Mouse (Mus musculus) heart, embryonic 11.5 days (tissue): ENCODE results near the gene Klhdc9. TPM values are rescaled to one million over a fixed set of nuclear protein-coding genes. Genes with fewer than 3 reads are reported as not detected.

Experiments
- ATAC-seq: fragments of 200-750 bp; cut with Nextera tagmentation; replicated peaks from 2 replicates; pipeline ENCODE4 v1.8.0; 2017; ENCODE audit warnings: moderate library complexity; ENCODE audit not compliant: insufficient number of reproducible peaks, low FRiP score, low TSS enrichment
- H3K27ac ChIP-seq: fragments of 300-500 bp; sonication (generic); 2 replicates; pipeline ENCODE4 v1.5.1; 2014; ENCODE audit warnings: mild to moderate bottlenecking, low read depth, low read length
- H3K27me3 ChIP-seq: fragments of 300-500 bp; sonication (generic); 2 replicates; pipeline ENCODE4 v1.6.1; 2014; ENCODE audit warnings: mild to moderate bottlenecking, low read length, mixed read lengths; ENCODE audit not compliant: control insufficient read depth, insufficient read depth
- H3K36me3 ChIP-seq: fragments of 300-500 bp; sonication (generic); 2 replicates; pipeline ENCODE4 v1.6.1; 2014; ENCODE audit warnings: mild to moderate bottlenecking, low read length, moderate library complexity, mixed read lengths; ENCODE audit not compliant: control insufficient read depth, insufficient read depth
- H3K4me1 ChIP-seq: fragments of 300-500 bp; sonication (generic); 2 replicates; pipeline ENCODE4 v1.6.1; 2014; ENCODE audit warnings: low read length; ENCODE audit not compliant: control insufficient read depth, insufficient read depth
- H3K4me2 ChIP-seq: fragments of 300-500 bp; sonication (generic); 2 replicates; pipeline ENCODE4 v1.6.1; 2014; ENCODE audit warnings: mild to moderate bottlenecking, moderate library complexity
- H3K4me3 ChIP-seq: fragments of 300-500 bp; sonication (generic); 2 replicates; pipeline ENCODE4 v1.5.1; 2014; ENCODE audit warnings: low read depth, low read length
- H3K9ac ChIP-seq: fragments of 300-500 bp; sonication (generic); 2 replicates; pipeline ENCODE4 v1.6.1; 2014; ENCODE audit warnings: mild to moderate bottlenecking, low read depth, low read length, moderate library complexity
- H3K9me3 ChIP-seq: fragments of 300-500 bp; sonication (generic); replicated peaks from 2 replicates; pipeline ENCODE4 v1.6.1; 2016; ENCODE audit warnings: low read length; ENCODE audit not compliant: control insufficient read depth
- WGBS: fragments of 180-500 bp; shearing (Covaris S2); extraction: QIAGEN DNeasy Blood & Tissue Kit; methylation state at CpG from one replicate; pipeline ENCODE4 v1.1.7; 2014; ENCODE audit not compliant: insufficient replicate concordance; 5-methylcytosine and 5-hydroxymethylcytosine counted together
- polyA plus RNA-seq: library from polyadenylated mRNA; unstranded; fragments of >200 nt; fragmentation: Nextera tagmentation; extraction: Ambion mirVana; gene quantifications from 2 replicates; pipeline ENCODE4 v1.2.1, GENCODE M21; 2014

Gene Klhdc9
- polyA plus RNA-seq, 1 experiment from 2014 or later = 0.49 TPM

DNA sequence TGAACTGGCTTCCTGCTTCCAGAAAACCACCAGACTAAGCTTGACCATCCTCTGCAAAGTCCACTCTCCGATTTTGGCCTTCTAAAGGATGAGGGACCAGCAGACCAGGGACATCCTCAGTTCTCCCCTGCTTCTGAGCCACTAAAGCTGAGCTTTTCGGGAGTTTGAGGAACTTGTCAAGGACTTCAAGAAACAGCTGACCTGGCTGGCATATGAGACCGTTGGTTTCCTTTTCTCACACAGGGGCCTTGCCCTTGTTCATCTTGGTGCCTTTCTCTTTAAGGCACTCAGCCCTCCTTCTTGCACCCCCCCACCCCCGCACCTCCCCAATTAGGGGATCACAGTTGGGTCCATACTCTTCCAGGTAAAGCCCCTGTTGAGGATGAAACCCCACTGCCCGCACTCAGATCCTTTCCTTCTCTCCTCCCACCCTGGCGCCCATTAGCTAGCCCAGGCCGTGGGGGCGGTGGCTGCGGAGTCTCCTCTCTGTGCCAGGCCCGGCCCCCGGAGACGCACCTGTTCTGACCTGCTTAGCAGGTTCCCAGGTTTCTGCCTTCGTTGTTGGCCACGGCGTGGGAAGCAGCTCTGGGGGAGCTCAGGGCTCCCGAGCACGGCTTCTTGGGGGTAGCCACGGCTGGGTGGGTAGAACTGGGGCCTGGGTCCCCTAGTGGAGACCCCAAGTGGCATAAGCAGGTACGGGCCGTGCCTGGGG lies 9.4 kb upstream of the Klhdc9 start, which contains the start of gene Nectin4:
Nectin4 (plus strand) TSS at position 255 of the 712 bp plus-strand sequence.
- H3K9me3 ChIP-seq = no peaks in the 10 kb centered on the region
- no peaks in the 10 kb centered on the region for H3K4me1 ChIP-seq
- H3K9ac ChIP-seq = no peak within 1 kb of the TSS
- ATAC-seq = no peak
- WGBS = 30% methylated on average over 20 of the region's 20 CpGs
- no peak within 1 kb of the TSS for H3K27ac ChIP-seq
- no peak within 1 kb of the TSS for H3K4me3 ChIP-seq
- H3K36me3 ChIP-seq = no peaks in the 10 kb centered on the region
- H3K4me2 ChIP-seq = no peak within 1 kb of the TSS
- H3K27me3 ChIP-seq = peaks cover 9% of the 10 kb centered on the region; the same call in 1 of the 2 replicates

DNA sequence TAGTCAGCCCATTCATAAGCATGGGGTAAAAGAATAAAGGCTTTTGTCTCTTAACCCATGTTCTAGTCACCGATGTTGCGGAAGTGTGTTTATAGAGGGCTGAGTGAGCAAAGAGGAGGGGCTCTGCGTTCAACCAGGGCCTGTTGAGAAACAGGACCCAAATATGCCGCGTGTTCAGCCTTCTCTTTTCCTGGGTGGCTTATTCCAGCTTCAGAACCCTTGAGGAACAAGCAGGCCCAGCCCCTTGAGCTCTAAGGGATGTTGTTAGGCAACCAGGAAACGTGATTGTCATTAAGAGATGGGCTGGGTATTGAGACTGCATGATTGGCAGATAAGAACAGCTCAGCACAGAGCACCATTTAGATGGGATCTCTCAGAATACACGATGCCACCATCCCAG lies 5.3 kb upstream of the Klhdc9 start:
- Histone ChIP-seq H3K4me2 (no peak overlapping the region), H3K4me3 (no peak overlapping the region), H3K4me1 (no peaks in the 10 kb centered on the region), H3K9me3 (no peaks in the 10 kb centered on the region), H3K9ac (no peak overlapping the region), H3K27me3 (peaks cover 5% of the 10 kb centered on the region; the same call in 1 of the 2 replicates), H3K27ac (no peak overlapping the region), H3K36me3 (no peaks in the 10 kb centered on the region)
- ATAC-seq = no peak
- 66% methylated on average over 7 of the region's 7 CpGs for WGBS

DNA sequence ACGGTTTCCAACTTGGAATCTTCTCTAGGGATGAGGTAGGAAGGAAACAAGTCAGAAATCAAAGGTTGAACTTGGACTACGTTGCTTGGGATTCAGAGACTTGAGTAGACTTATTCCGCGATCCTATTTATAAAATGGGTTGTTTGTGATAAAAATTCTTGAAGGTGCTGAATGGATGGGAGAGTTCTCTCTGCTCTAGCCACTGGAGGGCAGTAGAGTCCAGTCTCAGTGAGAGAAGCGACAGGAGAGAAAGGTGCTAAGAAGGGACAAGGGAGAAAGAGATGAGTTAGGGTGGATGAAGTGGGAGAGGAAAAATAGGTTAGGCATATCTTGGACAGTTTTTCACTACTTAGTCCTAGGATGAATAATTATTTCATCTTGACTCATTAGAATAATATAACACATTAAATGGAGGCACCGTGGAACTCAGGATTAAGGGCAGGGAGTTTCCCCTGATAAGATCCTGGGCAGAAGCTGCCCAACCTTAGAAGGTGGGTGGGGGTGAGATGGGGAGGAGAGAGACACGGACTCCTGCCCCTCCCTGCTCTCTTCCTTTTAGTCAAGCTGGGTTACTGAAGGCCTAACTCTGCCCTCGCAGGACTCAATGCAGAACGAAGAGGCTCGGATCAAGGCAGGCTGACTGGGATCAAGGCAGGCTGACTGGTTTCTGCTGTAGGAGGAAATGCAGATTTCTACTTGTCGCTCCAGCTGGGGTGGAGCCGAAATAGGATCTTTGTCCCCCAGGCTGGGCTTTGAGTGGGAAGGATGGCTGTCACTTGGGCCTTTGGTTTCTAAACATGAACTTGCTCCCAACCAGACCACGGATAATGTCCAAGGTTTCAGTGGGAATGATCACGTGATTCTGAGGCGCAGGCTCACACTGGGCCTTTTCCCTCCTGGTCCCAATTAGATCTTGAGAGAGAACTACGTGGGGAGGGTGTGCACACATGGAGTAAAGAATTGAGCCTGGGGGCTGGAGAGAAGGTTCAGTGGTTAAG lies 807 bp upstream of the Klhdc9 start:
- H3K9me3 ChIP-seq = peaks cover 3% of the 10 kb centered on the region; the same call in 1 of the 2 replicates
- H3K27me3 ChIP-seq = no peaks in the 10 kb centered on the region
- peak overlapping the region; percentile 47 for H3K9ac ChIP-seq
- H3K36me3 ChIP-seq = peaks cover 12% of the 10 kb centered on the region; the same call in 1 of the 2 replicates
- no peak; the same call in 1 of the 2 replicates for ATAC-seq
- peak overlapping the region; percentile 78 for H3K4me2 ChIP-seq
- H3K27ac ChIP-seq = no peak overlapping the region
- WGBS = 25% methylated on average over 16 of the region's 16 CpGs
- peak overlapping the region; percentile 42 for H3K4me3 ChIP-seq
- peaks cover 4% of the 10 kb centered on the region; the same call in 1 of the 2 replicates for H3K4me1 ChIP-seq

DNA sequence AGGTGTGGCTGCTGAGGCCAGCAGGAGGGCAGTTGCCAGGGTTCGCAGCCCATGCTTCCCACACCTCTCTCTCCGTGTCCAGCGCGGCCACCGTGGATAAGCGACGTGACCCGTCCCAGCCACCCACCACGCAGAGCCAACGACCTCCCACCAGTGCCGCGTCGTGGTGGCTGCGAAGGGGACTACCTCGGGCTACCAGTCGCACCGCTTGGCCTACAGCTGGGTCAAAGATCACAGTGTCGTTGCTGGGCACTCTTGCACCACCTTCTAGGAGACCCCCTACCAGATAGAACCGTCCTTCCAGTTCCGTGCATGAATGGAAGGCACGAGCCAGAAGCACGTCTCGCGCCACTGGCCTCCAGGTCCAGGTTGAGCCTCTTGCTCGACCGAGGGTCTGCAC lies 345 bp downstream of the Klhdc9 start:
- Histone ChIP-seq H3K27ac (no peak overlapping the region), H3K36me3 (peaks cover 12% of the 10 kb centered on the region; the same call in 1 of the 2 replicates), H3K9ac (peak overlapping the region; percentile 47), H3K4me3 (peak overlapping the region; percentile 42), H3K9me3 (peaks cover 4% of the 10 kb centered on the region; the same call in 1 of the 2 replicates), H3K4me2 (peak overlapping the region; percentile 78), H3K27me3 (no peaks in the 10 kb centered on the region), H3K4me1 (peaks cover 4% of the 10 kb centered on the region; the same call in 1 of the 2 replicates)
- peak; percentile 27 for ATAC-seq
- WGBS = 7% methylated on average over 26 of the region's 26 CpGs

DNA sequence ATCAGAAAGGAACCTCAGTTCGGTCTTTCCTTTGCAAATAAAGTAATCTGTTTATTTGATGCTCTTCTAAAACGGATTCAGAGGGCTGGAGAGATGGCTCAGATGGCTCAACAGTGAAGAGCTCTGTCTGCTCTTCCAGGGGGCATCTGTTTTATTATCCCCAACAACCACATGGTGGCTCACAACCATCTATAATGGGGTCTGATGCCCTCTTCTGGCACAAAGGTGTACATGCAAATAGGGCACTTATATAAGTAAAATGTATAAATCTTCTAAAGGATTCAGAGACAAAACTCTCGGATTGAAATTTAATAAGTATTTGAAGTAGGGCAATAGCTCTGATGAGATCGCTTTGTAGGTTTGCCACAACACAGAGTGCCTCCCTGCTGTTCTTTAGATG lies 2.2 kb downstream of the Klhdc9 start:
- Histone ChIP-seq H3K27ac (no peak overlapping the region), H3K9ac (no peak overlapping the region), H3K36me3 (peaks cover 12% of the 10 kb centered on the region; the same call in 1 of the 2 replicates), H3K4me2 (no peak overlapping the region), H3K27me3 (no peaks in the 10 kb centered on the region), H3K4me1 (peaks cover 4% of the 10 kb centered on the region; the same call in 1 of the 2 replicates), H3K4me3 (no peak overlapping the region), H3K9me3 (peaks cover 4% of the 10 kb centered on the region; the same call in 1 of the 2 replicates)
- no peak for ATAC-seq
- 68% methylated on average over 4 of the region's 4 CpGs for WGBS

DNA sequence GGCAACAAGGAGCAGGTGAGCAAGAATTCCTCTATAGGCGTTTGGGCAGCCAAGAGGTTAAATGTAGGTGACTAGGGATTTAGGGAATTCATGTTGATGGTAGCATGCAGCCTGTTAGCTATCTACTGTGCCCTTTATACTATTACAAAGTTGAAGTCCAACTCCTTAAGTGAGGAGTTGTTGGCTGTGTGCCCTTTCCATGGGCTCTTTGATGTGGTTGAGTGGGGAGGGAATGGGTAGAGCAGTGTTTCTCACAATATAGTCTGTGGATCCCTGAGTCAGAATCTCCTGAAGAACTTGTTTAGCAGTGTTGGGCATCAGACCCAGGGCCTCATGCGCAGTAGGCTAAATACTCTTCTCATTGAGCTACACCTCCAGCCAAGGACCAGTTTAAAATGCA lies 3.8 kb downstream of the Klhdc9 start:
- no peaks in the 10 kb centered on the region for H3K27me3 ChIP-seq
- ATAC-seq = no peak
- peaks cover 4% of the 10 kb centered on the region; the same call in 1 of the 2 replicates for H3K4me1 ChIP-seq
- H3K9me3 ChIP-seq = peaks cover 4% of the 10 kb centered on the region; the same call in 1 of the 2 replicates
- no peak overlapping the region for H3K4me2 ChIP-seq
- peaks cover 12% of the 10 kb centered on the region; the same call in 1 of the 2 replicates for H3K36me3 ChIP-seq
- H3K27ac ChIP-seq = no peak overlapping the region
- H3K4me3 ChIP-seq = no peak overlapping the region
- no peak overlapping the region for H3K9ac ChIP-seq
- 86% methylated on average over 2 of the region's 2 CpGs for WGBS

DNA sequence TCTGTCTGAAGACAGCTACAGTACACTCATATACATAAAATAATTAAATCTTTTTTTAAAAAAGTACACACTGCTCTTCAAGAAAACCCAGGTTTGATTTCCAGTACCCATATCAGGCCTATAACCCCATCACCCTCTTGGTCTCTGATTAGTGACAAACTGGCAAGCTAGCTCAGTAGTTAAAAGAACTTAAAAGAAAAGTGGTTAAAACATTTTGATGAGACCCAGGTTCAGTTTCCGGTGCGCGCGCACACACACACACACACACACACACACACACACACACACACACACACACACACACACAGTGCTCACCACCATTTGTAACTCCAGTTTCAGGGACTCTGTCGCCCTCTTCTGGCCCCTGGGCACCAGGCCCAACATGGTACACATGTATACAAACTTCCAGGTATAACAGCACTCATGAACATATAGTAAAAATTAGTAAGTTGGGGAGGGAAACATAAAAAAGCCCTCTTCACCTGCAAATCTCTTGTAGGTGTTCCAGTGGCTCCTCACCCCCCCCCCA lies 4.7 kb downstream of the Klhdc9 start:
- Histone ChIP-seq H3K36me3 (peaks cover 12% of the 10 kb centered on the region; the same call in 1 of the 2 replicates), H3K4me3 (no peak overlapping the region), H3K4me1 (peaks cover 4% of the 10 kb centered on the region; the same call in 1 of the 2 replicates), H3K4me2 (no peak overlapping the region), H3K27me3 (no peaks in the 10 kb centered on the region), H3K9me3 (peaks cover 4% of the 10 kb centered on the region; the same call in 1 of the 2 replicates), H3K27ac (no peak overlapping the region), H3K9ac (no peak overlapping the region)
- 78% methylated on average over 5 of the region's 5 CpGs for WGBS
- no peak for ATAC-seq

GRCm38 (mm10) chr1:171349210-171349609 lies 11.4 kb downstream of the Klhdc9 start:
- Histone ChIP-seq H3K9me3 (peaks cover 2% of the 10 kb centered on the region; the same call in 1 of the 2 replicates), H3K36me3 (no peaks in the 10 kb centered on the region), H3K4me2 (no peak overlapping the region), H3K27ac (no peak overlapping the region), H3K4me3 (no peak overlapping the region), H3K27me3 (no peaks in the 10 kb centered on the region), H3K9ac (no peak overlapping the region), H3K4me1 (no peaks in the 10 kb centered on the region)
- no peak for ATAC-seq
- WGBS = 87% methylated on average over 2 of the region's 2 CpGs
